Mouse (Mus musculus) megakaryocyte-erythroid progenitor cell, adult 5-6 weeks (primary cell): ENCODE data around the gene Gm49396. TPM values are rescaled to one million over a fixed set of nuclear protein-coding genes. Genes with fewer than 3 reads are reported as not detected.
A peak's percentile ranks its signal among the peaks of the same experiment; 100 is the strongest.

Experiments
- ATAC-seq: replicated peaks from 2 replicates; pipeline ENCODE4 v1.8.0; 2016; ENCODE audit warnings: mild to moderate bottlenecking, inconsistent platforms; ENCODE audit not compliant: severe bottlenecking, poor library complexity, low FRiP score, low TSS enrichment
- total RNA-seq, 2 experiments: library from RNA; stranded (forward) in 1 of 2; stranded (reverse) in 1 of 2; fragments of 200-1000, 215-1000 nt in 1 of 2; fragments of >200 nt in 1 of 2; fragmentation: Nextera tagmentation in 1 of 2; gene quantifications; 2 replicates each; pipeline ENCODE4 v1.2.3; 2014 to 2017

Gene Gm49396
- total RNA-seq, 2 experiments from 2014 or later: 1.5 to 14.0 TPM

- ATAC-seq: no peak
These were observed 39.4 kb downstream of the Gm49396 start for GRCm38 (mm10) chr7:30602583-30602982.

- ATAC-seq: no peak
These were observed 41.3 kb downstream of the Gm49396 start for GRCm38 (mm10) chr7:30604424-30604823.

GRCm38 (mm10) chr7:30604944-30605343 lies 41.8 kb downstream of the Gm49396 start:
- ATAC-seq: no peak

DNA sequence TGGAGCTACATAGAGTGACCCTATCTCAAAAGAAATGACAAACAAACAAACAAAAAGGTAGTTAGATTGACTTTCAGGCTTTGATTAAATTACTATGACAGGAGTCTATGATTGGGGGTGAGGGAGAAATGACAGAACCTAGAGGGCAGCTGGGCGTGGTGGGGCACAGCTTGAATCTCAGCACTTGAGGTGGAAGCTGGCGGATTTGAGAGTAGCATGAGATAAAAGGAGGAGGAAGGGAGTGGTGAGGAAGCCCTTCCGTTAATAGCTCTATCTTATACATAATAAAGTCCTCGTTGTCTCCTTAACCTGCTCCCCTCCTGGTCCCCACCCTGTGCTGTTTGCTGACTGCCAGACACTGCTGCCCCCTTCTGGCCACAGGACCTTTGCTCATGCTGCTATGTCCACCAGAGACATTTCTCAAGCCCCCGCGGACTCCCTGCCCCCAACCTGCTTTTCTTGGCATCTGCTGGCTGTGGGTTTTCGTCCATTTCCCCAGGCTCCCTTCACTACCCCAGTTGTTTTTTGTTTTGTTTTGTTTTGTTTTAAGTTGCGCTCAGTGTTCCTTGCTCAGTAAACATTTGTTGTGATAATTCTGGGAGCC lies 44.7 kb downstream of the Gm49396 start:
- ATAC-seq: peak; percentile 84

DNA sequence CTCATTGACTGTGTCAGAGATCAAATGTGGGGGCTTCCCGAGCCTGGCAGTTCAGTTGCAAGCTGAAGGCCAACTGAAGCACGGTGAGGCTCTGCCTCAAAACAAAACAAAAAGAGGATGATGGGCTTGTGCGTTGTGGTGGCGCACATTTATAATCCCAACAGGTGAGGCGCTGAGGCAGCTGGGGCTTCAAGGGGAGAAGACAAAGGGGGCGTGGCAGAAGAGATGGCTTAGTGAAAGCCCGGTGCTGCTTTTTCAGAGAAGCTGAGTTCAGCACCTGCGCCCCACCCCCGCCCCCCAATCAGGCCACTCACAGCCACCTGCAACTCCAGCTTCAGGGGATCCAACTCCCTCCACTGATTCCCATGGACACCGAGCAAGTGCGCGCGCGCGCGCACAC lies 45.3 kb downstream of the Gm49396 start:
- ATAC-seq: no peak

DNA sequence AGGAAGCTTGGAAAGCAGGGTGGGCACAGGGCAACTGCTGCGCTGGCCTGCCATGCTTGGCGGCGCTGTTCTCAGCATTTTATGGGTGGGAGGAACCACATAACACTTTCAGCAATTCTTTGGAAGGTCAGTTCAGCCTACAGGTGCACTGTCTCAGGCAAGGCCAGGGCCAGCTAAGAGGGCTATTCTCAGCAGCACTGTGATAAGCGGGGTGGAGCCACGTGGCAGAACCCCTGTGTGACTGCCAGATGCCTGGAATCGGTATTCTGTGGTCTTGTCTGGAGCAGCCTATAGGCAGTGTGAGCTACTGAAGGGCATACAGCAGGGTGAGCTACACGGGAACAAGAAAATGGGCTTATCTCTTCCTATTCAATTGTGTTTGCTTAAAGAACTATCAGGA lies 46.9 kb downstream of the Gm49396 start:
- ATAC-seq: 0 out of 2 replicates have a peak, but pooled peaks have one; percentile 18

DNA sequence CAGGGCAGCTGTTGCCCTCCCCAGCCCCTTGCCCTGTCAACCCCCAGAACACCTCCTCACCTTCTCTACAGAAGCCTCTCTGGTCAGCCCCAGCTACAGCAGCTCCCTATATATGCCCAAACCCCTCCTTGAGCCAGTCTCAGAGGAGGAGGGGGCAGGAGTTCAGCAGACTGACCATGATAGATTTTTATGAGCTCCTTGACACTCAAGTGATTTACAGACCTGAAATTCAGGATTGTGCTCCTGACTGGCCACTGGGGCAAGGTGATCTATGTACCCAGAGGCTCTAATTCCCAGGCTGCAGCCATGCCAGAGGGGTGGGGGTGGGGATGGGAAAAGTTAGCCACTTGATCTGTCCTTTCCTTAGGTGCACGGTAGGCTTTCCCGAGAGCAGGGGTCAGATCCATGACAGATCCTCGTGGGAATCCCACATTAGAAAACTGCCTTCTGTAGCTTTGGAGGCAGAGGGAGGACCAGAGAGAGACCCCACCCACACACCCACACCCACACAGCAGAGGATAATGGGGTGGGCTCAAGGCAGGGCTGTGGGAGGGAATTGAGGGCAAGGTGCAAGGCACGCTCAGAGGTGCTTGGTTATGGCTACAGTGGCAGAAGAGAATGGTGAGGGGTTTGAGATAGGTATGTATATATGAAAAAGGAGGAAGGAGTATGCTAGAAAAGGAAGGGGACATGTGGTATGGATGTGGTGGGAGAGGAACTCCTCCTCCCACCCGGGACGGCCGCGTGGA lies 49.7 kb downstream of the Gm49396 start, which contains the start of gene Upk1a:
Upk1a (minus strand) TSS at position 194 of the 749 bp plus-strand sequence.
- no peak for ATAC-seq

DNA sequence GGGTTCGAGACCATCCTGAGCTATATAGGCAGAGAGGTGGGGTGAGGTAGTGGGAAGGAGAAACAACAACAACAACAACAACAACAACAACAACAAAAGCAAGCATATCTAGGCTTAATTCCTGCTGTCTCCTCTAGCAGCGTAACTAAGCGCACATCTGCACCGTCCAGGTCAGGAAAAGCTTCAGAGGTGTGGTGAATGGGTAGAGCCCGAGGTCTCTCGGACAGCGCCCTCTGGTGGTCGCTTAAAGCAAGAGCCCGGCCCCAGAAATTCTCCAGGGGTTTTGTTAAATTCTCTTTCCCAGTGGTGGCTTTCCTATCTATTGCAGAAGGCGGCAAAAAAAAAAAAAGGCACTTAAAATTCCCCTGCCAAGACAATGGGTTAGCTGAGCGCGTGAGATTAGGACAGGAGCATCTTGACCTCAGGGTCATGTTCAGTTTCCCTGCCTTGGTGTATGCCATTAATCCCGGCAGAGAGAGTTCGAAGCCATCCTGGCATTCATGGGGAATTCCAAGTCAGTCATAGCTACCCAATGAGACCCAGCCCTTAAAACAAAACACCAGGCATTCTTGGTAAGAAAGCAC lies 50.5 kb downstream of the Gm49396 start:
- peak; percentile 49; the same call in 1 of the 2 replicates for ATAC-seq

- ATAC-seq: peak; percentile 61
These were observed 51.3 kb downstream of the Gm49396 start for GRCm38 (mm10) chr7:30614454-30614853.

GRCm38 (mm10) chr7:30615049-30615760 lies 52.1 kb downstream of the Gm49396 start:
- ATAC-seq: 0 out of 2 replicates have a peak, but pooled peaks have one; percentile 31

Other genes starting within 250 kb of the Gm49396 start
Only the 30 nearest of the 33 such genes appear.
- not detected in 2 replicates for gene Lrfn3, start 200.6 kb upstream of the Gm49396 start, total RNA-seq (2014; fragmentation: Nextera tagmentation)
- not detected in 2 replicates for gene Lrfn3, start 200.6 kb upstream of the Gm49396 start, total RNA-seq (2017)
- gene Tyrobp, start 149.6 kb upstream of the Gm49396 start, total RNA-seq (2014; fragmentation: Nextera tagmentation): 19.3 TPM in 1 of 2 replicates, not detected in the other
- 5.1 and 26.6 TPM in 2 replicates for gene Tyrobp, start 149.6 kb upstream of the Gm49396 start, total RNA-seq (2017)
- 4.3 and 4.4 TPM in 2 replicates for gene Hcst, start 143.5 kb upstream of the Gm49396 start, total RNA-seq (2014; fragmentation: Nextera tagmentation)
- gene Hcst, start 143.5 kb upstream of the Gm49396 start, total RNA-seq (2017): 3.3 TPM in 1 of 2 replicates, not detected in the other
- 0.89 and 9.0 TPM in 2 replicates for gene Nfkbid, start 141.6 kb upstream of the Gm49396 start, total RNA-seq (2014; fragmentation: Nextera tagmentation)
- gene Nfkbid, start 141.6 kb upstream of the Gm49396 start, total RNA-seq (2017): 0.80 and 3.1 TPM in 2 replicates
- gene Aplp1, start 117.8 kb upstream of the Gm49396 start, total RNA-seq (2014; fragmentation: Nextera tagmentation): not detected in 2 replicates
- gene Aplp1, start 117.8 kb upstream of the Gm49396 start, total RNA-seq (2017): not detected in 2 replicates
- gene Kirrel2, start 105.7 kb upstream of the Gm49396 start, total RNA-seq (2014; fragmentation: Nextera tagmentation): not detected in 2 replicates
- not detected in 2 replicates for gene Kirrel2, start 105.7 kb upstream of the Gm49396 start, total RNA-seq (2017)
- gene Nphs1, start 105.0 kb upstream of the Gm49396 start, total RNA-seq (2014; fragmentation: Nextera tagmentation): 1.7 TPM in 1 of 2 replicates, not detected in the other
- 1.9 TPM in 1 of 2 replicates, not detected in the other for gene Nphs1, start 105.0 kb upstream of the Gm49396 start, total RNA-seq (2017)
- gene Prodh2, start 69.7 kb upstream of the Gm49396 start, total RNA-seq (2014; fragmentation: Nextera tagmentation): not detected in 2 replicates
- gene Prodh2, start 69.7 kb upstream of the Gm49396 start, total RNA-seq (2017): not detected in 2 replicates
- gene Arhgap33, start 28.3 kb upstream of the Gm49396 start, total RNA-seq (2014; fragmentation: Nextera tagmentation): 32.6 and 47.6 TPM in 2 replicates
- 4.6 and 15.1 TPM in 2 replicates for gene Arhgap33, start 28.3 kb upstream of the Gm49396 start, total RNA-seq (2017)
- 20.8 and 25.3 TPM in 2 replicates for gene Hspb6, start 11.2 kb upstream of the Gm49396 start, total RNA-seq (2014; fragmentation: Nextera tagmentation)
- 1.2 and 8.1 TPM in 2 replicates for gene Hspb6, start 11.2 kb upstream of the Gm49396 start, total RNA-seq (2017)
- 16.2 and 17.9 TPM in 2 replicates for gene Proser3, start 11.0 kb upstream of the Gm49396 start, total RNA-seq (2014; fragmentation: Nextera tagmentation)
- 3.5 and 5.3 TPM in 2 replicates for gene Proser3, start 11.0 kb upstream of the Gm49396 start, total RNA-seq (2017)
- gene Lin37, start 3.5 kb upstream of the Gm49396 start, total RNA-seq (2014; fragmentation: Nextera tagmentation): 45.8 and 61.6 TPM in 2 replicates
- gene Lin37, start 3.5 kb upstream of the Gm49396 start, total RNA-seq (2017): 13.8 and 28.6 TPM in 2 replicates
- 29.4 and 34.6 TPM in 2 replicates for gene U2af1l4, start within 50 bp of the Gm49396 start, total RNA-seq (2014; fragmentation: Nextera tagmentation)
- gene U2af1l4, start within 50 bp of the Gm49396 start, total RNA-seq (2017): 79.6 and 83.0 TPM in 2 replicates
- 150 and 174 TPM in 2 replicates for gene Psenen, start 283 bp downstream of the Gm49396 start, total RNA-seq (2014; fragmentation: Nextera tagmentation)
- 99.1 and 117 TPM in 2 replicates for gene Psenen, start 283 bp downstream of the Gm49396 start, total RNA-seq (2017)
- gene Igflr1, start 2.1 kb downstream of the Gm49396 start, total RNA-seq (2014; fragmentation: Nextera tagmentation): 3.7 and 11.3 TPM in 2 replicates
- gene Igflr1, start 2.1 kb downstream of the Gm49396 start, total RNA-seq (2017): not detected in 2 replicates
- gene Kmt2b, start 25.4 kb downstream of the Gm49396 start, total RNA-seq (2014; fragmentation: Nextera tagmentation): 105 and 115 TPM in 2 replicates
- gene Kmt2b, start 25.4 kb downstream of the Gm49396 start, total RNA-seq (2017): 17.0 and 17.3 TPM in 2 replicates
- not detected in 2 replicates for gene Zbtb32, start 35.6 kb downstream of the Gm49396 start, total RNA-seq (2014; fragmentation: Nextera tagmentation)
- not detected in 2 replicates for gene Zbtb32, start 35.6 kb downstream of the Gm49396 start, total RNA-seq (2017)
- 0.83 TPM in 1 of 2 replicates, not detected in the other for gene Upk1a, start 49.5 kb downstream of the Gm49396 start, total RNA-seq (2014; fragmentation: Nextera tagmentation)
- gene Upk1a, start 49.5 kb downstream of the Gm49396 start, total RNA-seq (2017): 0.99 TPM in 1 of 2 replicates, not detected in the other
- 569 and 755 TPM in 2 replicates for gene Cox6b1, start 62.8 kb downstream of the Gm49396 start, total RNA-seq (2014; fragmentation: Nextera tagmentation)
- 427 and 665 TPM in 2 replicates for gene Cox6b1, start 62.8 kb downstream of the Gm49396 start, total RNA-seq (2017)
- not detected in 2 replicates for gene Etv2, start 72.5 kb downstream of the Gm49396 start, total RNA-seq (2014; fragmentation: Nextera tagmentation)
- not detected in 2 replicates for gene Etv2, start 72.5 kb downstream of the Gm49396 start, total RNA-seq (2017)
- gene Rbm42, start 87.0 kb downstream of the Gm49396 start, total RNA-seq (2014; fragmentation: Nextera tagmentation): 48.3 and 48.6 TPM in 2 replicates
- gene Rbm42, start 87.0 kb downstream of the Gm49396 start, total RNA-seq (2017): 29.1 and 53.0 TPM in 2 replicates
- 32.4 and 43.6 TPM in 2 replicates for gene Haus5, start 101.7 kb downstream of the Gm49396 start, total RNA-seq (2014; fragmentation: Nextera tagmentation)
- 17.4 and 24.7 TPM in 2 replicates for gene Haus5, start 101.7 kb downstream of the Gm49396 start, total RNA-seq (2017)
- not detected in 2 replicates for gene Pmis2, start 108.3 kb downstream of the Gm49396 start, total RNA-seq (2014; fragmentation: Nextera tagmentation)
- gene Pmis2, start 108.3 kb downstream of the Gm49396 start, total RNA-seq (2017): not detected in 2 replicates
- not detected in 2 replicates for gene 2200002J24Rik, start 135.6 kb downstream of the Gm49396 start, total RNA-seq (2014; fragmentation: Nextera tagmentation)
- not detected in 2 replicates for gene 2200002J24Rik, start 135.6 kb downstream of the Gm49396 start, total RNA-seq (2017)
- 11.2 and 16.0 TPM in 2 replicates for gene Atp4a, start 148.9 kb downstream of the Gm49396 start, total RNA-seq (2014; fragmentation: Nextera tagmentation)
- 1.4 and 2.9 TPM in 2 replicates for gene Atp4a, start 148.9 kb downstream of the Gm49396 start, total RNA-seq (2017)
- gene Tmem147, start 166.2 kb downstream of the Gm49396 start, total RNA-seq (2014; fragmentation: Nextera tagmentation): 285 and 294 TPM in 2 replicates
- gene Tmem147, start 166.2 kb downstream of the Gm49396 start, total RNA-seq (2017): 59.7 and 85.5 TPM in 2 replicates
- not detected in 2 replicates for gene Gapdhs, start 180.3 kb downstream of the Gm49396 start, total RNA-seq (2014; fragmentation: Nextera tagmentation)
- gene Gapdhs, start 180.3 kb downstream of the Gm49396 start, total RNA-seq (2017): not detected in 2 replicates
- 3.3 and 4.5 TPM in 2 replicates for gene Sbsn, start 188.1 kb downstream of the Gm49396 start, total RNA-seq (2014; fragmentation: Nextera tagmentation)
- gene Sbsn, start 188.1 kb downstream of the Gm49396 start, total RNA-seq (2017): 2.7 and 11.6 TPM in 2 replicates
- not detected in 2 replicates for gene Dmkn, start 200.4 kb downstream of the Gm49396 start, total RNA-seq (2014; fragmentation: Nextera tagmentation)
- not detected in 2 replicates for gene Dmkn, start 200.4 kb downstream of the Gm49396 start, total RNA-seq (2017)
- gene Krtdap, start 224.6 kb downstream of the Gm49396 start, total RNA-seq (2014; fragmentation: Nextera tagmentation): not detected in 2 replicates
- not detected in 2 replicates for gene Krtdap, start 224.6 kb downstream of the Gm49396 start, total RNA-seq (2017)